Mouse (Mus musculus): ENCODE results near the gene Il12a. TPM values are rescaled to one million over a fixed set of nuclear protein-coding genes. Genes with fewer than 3 reads are reported as not detected.

The Il12a gene
- polyA plus RNA-seq, 1 experiment: 3.4 TPM

DNA sequence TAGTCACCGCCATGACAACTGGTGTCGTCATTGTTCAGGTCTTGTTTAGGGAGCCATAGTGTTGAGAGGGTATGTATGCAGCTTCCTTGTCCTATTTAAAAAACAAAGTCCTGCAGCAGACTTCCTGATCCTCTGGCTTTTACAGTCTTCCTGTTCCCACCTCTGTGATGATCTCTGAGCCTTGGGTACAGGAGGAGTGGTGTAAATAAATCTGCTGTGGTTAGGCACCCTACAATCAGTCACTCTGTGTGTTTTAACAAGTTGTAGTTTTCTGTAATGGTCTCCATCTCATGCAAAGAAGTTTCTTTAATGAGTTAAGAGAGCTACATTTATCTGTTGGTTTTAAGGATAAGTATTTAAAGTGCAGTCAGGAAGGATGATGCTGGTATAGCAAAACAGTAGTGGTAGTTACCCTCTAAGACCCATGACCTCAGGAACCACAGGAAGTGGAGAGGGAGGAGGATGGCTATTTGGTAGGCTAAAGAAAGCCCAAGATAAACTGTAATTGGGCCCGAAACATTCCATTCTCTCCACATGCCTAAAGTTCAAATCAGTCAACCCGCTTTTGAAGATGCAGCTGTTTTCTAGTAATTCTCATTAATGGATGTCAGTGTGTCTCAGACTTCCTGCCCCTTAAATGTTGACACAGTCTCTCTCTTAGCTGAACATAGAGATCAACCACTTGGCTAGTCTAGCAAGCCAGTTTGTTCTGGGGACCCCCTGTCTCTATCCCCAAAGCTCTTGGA lies 33.7 kb upstream of the Il12a start:
- Histone ChIP-seq H3K36me3 (ENCODE audit: control insufficient read depth, insufficient read depth) (no peaks in the 10 kb centered on the region), H3K4me3 (no peak overlapping the region), H3K27me3 (ENCODE audit: control insufficient read depth, insufficient read depth, insufficient read length) (no peaks in the 10 kb centered on the region), H3K4me2 (ENCODE audit: low read depth) (peak overlapping the region; percentile 72), H3ac (ENCODE audit: control insufficient read depth, insufficient read length) (no peak overlapping the region), H3K79me2 (ENCODE audit: control insufficient read depth, insufficient read depth) (no peaks in the 10 kb centered on the region)
- no peak for TF ChIP-seq E2F4 (IDR thresholded peaks at IDR 0.05; ENCODE audit: insufficient read depth)
- no peak for TF ChIP-seq POLR2A (IDR thresholded peaks at IDR 0.05; ENCODE audit: insufficient read length, low read depth)
- peak; percentile 2 for TF ChIP-seq USF1 (IDR thresholded peaks at IDR 0.05; ENCODE audit: low read depth)
- no peak for TF ChIP-seq SRF (IDR thresholded peaks at IDR 0.05; ENCODE audit: control insufficient read depth, insufficient read length, low read depth)
- TF ChIP-seq MAX (IDR thresholded peaks at IDR 0.05; ENCODE audit: low read depth): no peak
- no peak for TF ChIP-seq CEBPB (IDR thresholded peaks at IDR 0.05; ENCODE audit: insufficient read depth, poor library complexity, severe bottlenecking)
- peak in 2 of 3 experiments; percentile 39 to 62 for TF ChIP-seq MYOD1 (IDR thresholded peaks at IDR 0.05; ENCODE audit: control insufficient read depth in 1 of 3, insufficient read length in 2 of 3, low read depth in 2 of 3)
- no peak for TF ChIP-seq TCF3 (IDR thresholded peaks at IDR 0.05; ENCODE audit: insufficient read length, low read depth)
- peak; percentile 3 for TF ChIP-seq TCF12 (IDR thresholded peaks at IDR 0.05; ENCODE audit: insufficient read depth, poor library complexity, severe bottlenecking)
- peak in 1 of 3 experiments; percentile 42 for TF ChIP-seq MYOG (IDR thresholded peaks at IDR 0.05; ENCODE audit: control insufficient read depth in 1 of 3, insufficient read depth in 1 of 3, insufficient read length in 2 of 3, low read depth in 2 of 3)

DNA sequence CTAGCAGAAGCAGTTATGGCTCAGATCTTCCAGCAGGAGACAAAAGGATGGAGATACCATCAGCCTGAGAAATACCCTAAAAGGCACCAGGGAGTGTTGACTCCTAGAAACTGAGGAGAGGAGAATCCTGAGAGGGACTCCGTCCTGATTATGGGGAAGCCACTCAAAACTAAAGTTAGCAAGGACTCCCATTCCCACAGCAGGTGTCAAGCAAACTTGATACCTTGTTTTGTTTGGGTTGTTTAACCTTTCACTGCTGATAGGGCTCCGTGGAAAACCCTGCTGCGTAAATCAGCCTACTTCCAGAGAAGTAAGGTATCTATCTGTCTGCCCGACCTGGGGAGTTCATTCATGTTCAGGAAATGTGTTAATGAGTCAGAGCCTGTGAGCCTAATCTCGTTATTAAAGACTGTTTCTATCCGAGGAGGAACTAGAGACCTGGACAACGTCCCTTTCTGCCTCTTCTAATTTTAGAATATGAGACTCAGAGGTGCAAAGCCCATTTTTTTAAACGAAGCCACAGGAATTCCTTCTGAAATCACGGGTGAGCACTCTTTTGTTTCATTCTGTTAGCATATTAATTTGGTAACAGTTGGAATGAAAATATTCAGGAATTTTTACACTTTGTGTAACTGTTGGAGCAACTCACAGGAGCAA lies 32.7 kb upstream of the Il12a start:
- H3K27me3 ChIP-seq (ENCODE audit: control insufficient read depth, insufficient read depth, insufficient read length): no peaks in the 10 kb centered on the region
- H3K79me2 ChIP-seq (ENCODE audit: control insufficient read depth, insufficient read depth): no peaks in the 10 kb centered on the region
- TF ChIP-seq MYOD1 (IDR thresholded peaks at IDR 0.05; ENCODE audit: control insufficient read depth in 1 of 3, insufficient read length in 2 of 3, low read depth in 2 of 3) (peak in 1 of 3 experiments; percentile 54), POLR2A (IDR thresholded peaks at IDR 0.05; ENCODE audit: insufficient read length, low read depth) (no peak), USF1 (IDR thresholded peaks at IDR 0.05; ENCODE audit: low read depth) (no peak), SRF (IDR thresholded peaks at IDR 0.05; ENCODE audit: control insufficient read depth, insufficient read length, low read depth) (no peak), REST (IDR thresholded peaks at IDR 0.05; ENCODE audit: insufficient read depth, insufficient read length) (no peak), POLR2AphosphoS2 (IDR thresholded peaks at IDR 0.05; ENCODE audit: insufficient read length, low read depth) (no peak), E2F4 (IDR thresholded peaks at IDR 0.05; ENCODE audit: insufficient read depth) (no peak), TCF3 (IDR thresholded peaks at IDR 0.05; ENCODE audit: insufficient read length, low read depth) (no peak), MYOG (IDR thresholded peaks at IDR 0.05; ENCODE audit: control insufficient read depth in 1 of 3, insufficient read depth in 1 of 3, insufficient read length in 2 of 3, low read depth in 2 of 3) (peak in 1 of 3 experiments; percentile 53), MAX (IDR thresholded peaks at IDR 0.05; ENCODE audit: low read depth) (no peak), TCF12 (IDR thresholded peaks at IDR 0.05; ENCODE audit: insufficient read depth, poor library complexity, severe bottlenecking) (no peak), CEBPB (IDR thresholded peaks at IDR 0.05; ENCODE audit: insufficient read depth, poor library complexity, severe bottlenecking) (no peak)
- H3K4me2 ChIP-seq (ENCODE audit: low read depth): peak overlapping the region; percentile 72
- no peak overlapping the region for H3ac ChIP-seq (ENCODE audit: control insufficient read depth, insufficient read length)
- no peaks in the 10 kb centered on the region for H3K36me3 ChIP-seq (ENCODE audit: control insufficient read depth, insufficient read depth)
- H3K4me3 ChIP-seq: no peak overlapping the region

DNA sequence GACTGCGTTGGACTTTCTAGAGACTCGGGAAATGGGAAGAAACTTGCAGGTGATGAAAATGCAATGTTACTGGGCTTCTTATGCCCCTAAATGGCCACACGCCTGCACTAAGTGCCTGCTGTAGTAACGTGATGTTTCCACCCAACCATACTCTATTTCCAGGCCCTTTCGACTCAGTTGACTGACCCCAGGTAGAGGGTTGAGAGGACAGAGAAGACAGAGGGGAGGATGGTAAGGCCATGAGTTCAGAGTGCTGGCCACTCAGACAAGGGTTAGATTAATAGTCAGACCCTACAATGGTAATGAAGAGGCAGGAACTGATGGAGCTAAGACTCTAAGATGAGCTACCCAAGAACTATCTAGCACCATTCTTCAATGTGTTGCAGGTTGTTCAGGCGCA lies 30.4 kb upstream of the Il12a start:
- no peak for TF ChIP-seq MYOD1 (IDR thresholded peaks at IDR 0.05; ENCODE audit: control insufficient read depth in 1 of 3, insufficient read length in 2 of 3, low read depth in 2 of 3)
- TF ChIP-seq MAX (IDR thresholded peaks at IDR 0.05; ENCODE audit: low read depth): no peak
- TF ChIP-seq USF1 (IDR thresholded peaks at IDR 0.05; ENCODE audit: low read depth): no peak
- no peak for TF ChIP-seq REST (IDR thresholded peaks at IDR 0.05; ENCODE audit: insufficient read depth, insufficient read length)
- no peak for TF ChIP-seq E2F4 (IDR thresholded peaks at IDR 0.05; ENCODE audit: insufficient read depth)
- no peak for TF ChIP-seq CEBPB (IDR thresholded peaks at IDR 0.05; ENCODE audit: insufficient read depth, poor library complexity, severe bottlenecking)
- no peak for TF ChIP-seq SRF (IDR thresholded peaks at IDR 0.05; ENCODE audit: control insufficient read depth, insufficient read length, low read depth)
- no peak for TF ChIP-seq TCF12 (IDR thresholded peaks at IDR 0.05; ENCODE audit: insufficient read depth, poor library complexity, severe bottlenecking)
- TF ChIP-seq POLR2A (IDR thresholded peaks at IDR 0.05; ENCODE audit: insufficient read length, low read depth): no peak
- TF ChIP-seq MYOG (IDR thresholded peaks at IDR 0.05; ENCODE audit: control insufficient read depth in 1 of 3, insufficient read depth in 1 of 3, insufficient read length in 2 of 3, low read depth in 2 of 3): no peak
- TF ChIP-seq POLR2AphosphoS2 (IDR thresholded peaks at IDR 0.05; ENCODE audit: insufficient read length, low read depth): no peak
- no peak for TF ChIP-seq TCF3 (IDR thresholded peaks at IDR 0.05; ENCODE audit: insufficient read length, low read depth)
- H3K4me2 ChIP-seq (ENCODE audit: low read depth): no peak overlapping the region
- no peaks in the 10 kb centered on the region for H3K79me2 ChIP-seq (ENCODE audit: control insufficient read depth, insufficient read depth)
- no peak overlapping the region for H3K4me3 ChIP-seq
- no peak overlapping the region for H3ac ChIP-seq (ENCODE audit: control insufficient read depth, insufficient read length)
- H3K36me3 ChIP-seq (ENCODE audit: control insufficient read depth, insufficient read depth): no peaks in the 10 kb centered on the region
- H3K27me3 ChIP-seq (ENCODE audit: control insufficient read depth, insufficient read depth, insufficient read length): no peaks in the 10 kb centered on the region

DNA sequence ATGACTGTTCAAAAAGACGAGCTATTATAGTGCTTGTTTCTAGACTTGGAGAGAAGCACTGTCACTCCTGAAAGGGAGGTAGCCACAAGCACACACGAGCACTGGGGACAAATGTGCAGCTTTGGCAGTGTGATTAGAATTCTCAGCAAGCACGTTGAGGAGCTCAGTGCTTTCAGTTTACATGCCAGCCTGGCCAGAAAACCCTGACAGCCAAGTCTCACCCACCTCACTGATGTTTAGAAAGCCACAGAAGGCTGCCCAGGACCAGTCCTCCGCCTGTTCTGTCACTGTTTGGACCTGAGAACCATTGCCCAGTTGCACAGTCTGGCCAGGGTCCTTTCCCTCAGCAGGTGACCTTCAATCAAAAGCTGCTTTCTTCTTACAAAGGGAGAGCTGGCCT lies 29.9 kb upstream of the Il12a start:
- Histone ChIP-seq H3K79me2 (ENCODE audit: control insufficient read depth, insufficient read depth) (no peaks in the 10 kb centered on the region), H3K36me3 (ENCODE audit: control insufficient read depth, insufficient read depth) (no peaks in the 10 kb centered on the region), H3ac (ENCODE audit: control insufficient read depth, insufficient read length) (no peak overlapping the region), H3K4me3 (no peak overlapping the region), H3K4me2 (ENCODE audit: low read depth) (no peak overlapping the region), H3K27me3 (ENCODE audit: control insufficient read depth, insufficient read depth, insufficient read length) (no peaks in the 10 kb centered on the region)
- no peak for TF ChIP-seq CEBPB (IDR thresholded peaks at IDR 0.05; ENCODE audit: insufficient read depth, poor library complexity, severe bottlenecking)
- TF ChIP-seq SRF (IDR thresholded peaks at IDR 0.05; ENCODE audit: control insufficient read depth, insufficient read length, low read depth): no peak
- TF ChIP-seq MYOG (IDR thresholded peaks at IDR 0.05; ENCODE audit: control insufficient read depth in 1 of 3, insufficient read depth in 1 of 3, insufficient read length in 2 of 3, low read depth in 2 of 3): no peak
- TF ChIP-seq POLR2AphosphoS2 (IDR thresholded peaks at IDR 0.05; ENCODE audit: insufficient read length, low read depth): no peak
- TF ChIP-seq TCF3 (IDR thresholded peaks at IDR 0.05; ENCODE audit: insufficient read length, low read depth): no peak
- TF ChIP-seq E2F4 (IDR thresholded peaks at IDR 0.05; ENCODE audit: insufficient read depth): no peak
- TF ChIP-seq MAX (IDR thresholded peaks at IDR 0.05; ENCODE audit: low read depth): no peak
